Mouse (Mus musculus): ENCODE results near the gene Ctsl. TPM values are rescaled to one million over a fixed set of nuclear protein-coding genes. Genes with fewer than 3 reads are reported as not detected.
A peak's percentile ranks its signal among the peaks of the same experiment; 100 is the strongest.

Gene Ctsl
- total RNA-seq, 4 experiments from 2014 or later: 113 to 163 (median 129) TPM

GRCm38 (mm10) chr13:64314041-64314440, 56.6 kb downstream of the Ctsl start:
- no peak for DNase-seq (ENCODE audit: low spot score in 2 of 2)

GRCm38 (mm10) chr13:64312916-64313289, 57.8 kb downstream of the Ctsl start:
- DNase-seq (ENCODE audit: low spot score in 2 of 2): no peak

- DNase-seq (ENCODE audit: low spot score in 2 of 2): peak; percentile 86 to 87
Observed at GRCm38 (mm10) chr13:64312024-64312915, 58.4 kb downstream of the Ctsl start, which contains the start of gene Aaed1. Gene Aaed1 (minus strand): TSS chr13:64312710.

- no peak for DNase-seq (ENCODE audit: low spot score in 2 of 2)
Observed at GRCm38 (mm10) chr13:64311266-64311665, 59.4 kb downstream of the Ctsl start.

- no peak for DNase-seq (ENCODE audit: low spot score in 2 of 2)
Observed at GRCm38 (mm10) chr13:64310585-64310984, 60.1 kb downstream of the Ctsl start.

GRCm38 (mm10) chr13:64309842-64310241, 60.8 kb downstream of the Ctsl start:
- DNase-seq (ENCODE audit: low spot score in 2 of 2): no peak

Other genes starting within 250 kb of the Ctsl start
- 1 to 10 TPM in 1 of 4 experiments, under 1 TPM in 3; 0.32 to 1.2 (median 0.69) TPM for gene Slc35d2, start 241.5 kb downstream of the Ctsl start, total RNA-seq (2022)
- 10 to 100 TPM; 22.1 to 37.1 (median 31.9) TPM for gene Zfp367, start 217.7 kb downstream of the Ctsl start, total RNA-seq (2022)
- 10 to 100 TPM; 24.1 to 26.5 (median 25.0) TPM for gene Habp4, start 209.1 kb downstream of the Ctsl start, total RNA-seq (2022)
- gene Cdc14b, start 95.6 kb downstream of the Ctsl start, total RNA-seq (2022): 1 to 10 TPM; 6.7 to 9.1 (median 7.8) TPM
- 10 to 100 TPM; 49.4 to 59.4 (median 50.8) TPM for gene Aaed1, start 58.2 kb downstream of the Ctsl start, total RNA-seq (2022)
- 1 to 10 TPM; 2.5 to 3.8 (median 2.9) TPM for gene Cdk20, start 61.4 kb upstream of the Ctsl start, total RNA-seq (2022)
- under 1 TPM in 1 of 4 experiments, not detected in 3; 0.27 TPM for gene Fam240b, start 126.9 kb upstream of the Ctsl start, total RNA-seq (2022)